Mouse (Mus musculus): ENCODE measurements around the gene Uhrf1.

The Uhrf1 gene

GRCm38 (mm10) chr17:56276643-56277566 is 26.2 kb upstream of the Uhrf1 start, which contains the start of gene Ticam1:
TSS of gene Ticam1 (minus strand) at chr17:56276786.
- peak; percentile 69 for DNase-seq

- no peak for DNase-seq
Observed at GRCm38 (mm10) chr17:56277567-56277893, 25.6 kb upstream of the Uhrf1 start.

GRCm38 (mm10) chr17:56278340-56278739 is 24.8 kb upstream of the Uhrf1 start:
- no peak for DNase-seq

- no peak for DNase-seq
Observed at GRCm38 (mm10) chr17:56279481-56280155, 23.5 kb upstream of the Uhrf1 start.

GRCm38 (mm10) chr17:56281193-56281592 is 21.9 kb upstream of the Uhrf1 start:
- DNase-seq: no peak

DNA sequence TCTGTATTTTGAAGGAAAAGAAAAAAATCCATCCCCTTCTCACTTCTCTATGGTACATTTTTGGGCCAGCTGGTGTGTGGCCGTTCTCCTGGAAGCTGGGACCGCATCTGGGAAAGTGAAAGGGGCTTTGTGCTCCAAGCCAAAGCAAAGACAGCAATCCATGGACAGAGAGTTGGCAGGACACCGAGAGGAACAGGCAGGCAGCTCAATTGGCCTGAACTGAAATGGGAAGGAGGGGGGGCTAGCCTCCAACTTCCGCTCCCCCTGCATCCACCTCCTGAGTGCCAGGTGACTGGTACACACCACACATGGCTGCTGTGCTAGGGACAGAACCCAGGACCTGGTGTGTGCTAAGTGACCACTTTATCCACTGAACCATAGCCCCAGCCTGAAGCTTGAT is 20.3 kb upstream of the Uhrf1 start:
- no peak for DNase-seq

DNA sequence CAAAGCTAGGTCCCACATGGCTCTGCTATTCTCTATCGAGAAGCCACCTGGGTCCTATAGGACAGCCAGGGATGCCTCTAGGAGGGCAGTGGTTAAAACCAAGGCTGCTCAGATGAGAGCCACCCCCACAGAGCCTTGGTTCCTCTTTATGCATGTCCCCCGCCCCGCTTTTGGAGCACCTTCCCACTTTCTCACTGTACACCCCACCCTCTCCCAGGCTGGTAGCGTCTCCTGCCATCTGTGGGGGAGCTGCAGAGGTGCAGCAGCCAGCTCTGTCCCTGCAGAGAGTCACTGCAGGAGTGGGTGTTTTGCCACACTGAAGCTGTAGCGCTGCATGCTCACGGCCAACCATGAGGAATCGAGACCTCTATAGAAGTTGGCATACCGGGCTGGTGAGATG is 19.8 kb upstream of the Uhrf1 start:
- no peak for DNase-seq

- no peak for DNase-seq
Observed at GRCm38 (mm10) chr17:56285995-56286394, 17.1 kb upstream of the Uhrf1 start.

DNA sequence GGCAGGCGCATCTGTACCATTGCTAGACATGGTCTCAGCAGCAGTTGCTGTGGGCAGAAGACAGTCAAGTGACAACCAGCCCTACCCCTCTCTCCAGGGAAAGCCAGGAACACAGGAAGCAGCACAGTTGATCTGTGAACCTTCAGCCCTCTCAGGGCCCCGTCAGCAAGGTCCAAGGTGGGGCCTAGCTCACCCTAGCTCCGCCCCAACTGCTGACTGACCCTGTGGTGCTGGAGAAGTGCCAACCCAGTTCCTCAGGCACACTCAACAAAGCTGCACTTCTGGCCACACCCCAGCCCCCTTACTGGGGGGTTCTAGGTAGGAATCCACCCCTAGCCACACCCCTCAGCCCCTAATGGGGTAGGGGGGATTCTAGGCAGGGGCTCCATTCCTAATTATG is 15.3 kb upstream of the Uhrf1 start:
- no peak for DNase-seq

DNA sequence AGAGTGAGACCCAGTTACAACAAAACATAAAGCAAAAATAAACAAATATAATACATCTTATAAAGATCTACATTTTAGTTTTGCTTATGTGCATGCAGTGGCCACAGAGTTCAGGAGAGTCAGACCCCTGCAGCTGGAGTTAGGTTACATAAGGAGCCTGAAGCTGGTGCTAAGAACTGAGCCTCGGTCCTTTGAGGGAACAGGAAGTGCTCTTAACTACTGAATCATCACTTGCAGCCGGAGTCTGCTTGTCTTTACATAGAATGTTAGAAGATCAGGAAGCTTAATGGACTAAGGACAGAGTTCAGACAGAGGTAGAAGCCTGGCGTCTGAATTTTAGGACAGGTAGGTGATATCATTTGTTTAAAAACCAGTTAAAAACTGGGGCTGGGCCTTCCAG is 14.3 kb upstream of the Uhrf1 start:
- DNase-seq: no peak

- DNase-seq: peak; percentile 69
Observed at GRCm38 (mm10) chr17:56289371-56290331, 13.5 kb upstream of the Uhrf1 start.

GRCm38 (mm10) chr17:56290388-56291170 is 12.5 kb upstream of the Uhrf1 start:
- peak; percentile 99 for DNase-seq

GRCm38 (mm10) chr17:56291171-56291511 is 12.0 kb upstream of the Uhrf1 start:
- DNase-seq: peak; percentile 98

DNA sequence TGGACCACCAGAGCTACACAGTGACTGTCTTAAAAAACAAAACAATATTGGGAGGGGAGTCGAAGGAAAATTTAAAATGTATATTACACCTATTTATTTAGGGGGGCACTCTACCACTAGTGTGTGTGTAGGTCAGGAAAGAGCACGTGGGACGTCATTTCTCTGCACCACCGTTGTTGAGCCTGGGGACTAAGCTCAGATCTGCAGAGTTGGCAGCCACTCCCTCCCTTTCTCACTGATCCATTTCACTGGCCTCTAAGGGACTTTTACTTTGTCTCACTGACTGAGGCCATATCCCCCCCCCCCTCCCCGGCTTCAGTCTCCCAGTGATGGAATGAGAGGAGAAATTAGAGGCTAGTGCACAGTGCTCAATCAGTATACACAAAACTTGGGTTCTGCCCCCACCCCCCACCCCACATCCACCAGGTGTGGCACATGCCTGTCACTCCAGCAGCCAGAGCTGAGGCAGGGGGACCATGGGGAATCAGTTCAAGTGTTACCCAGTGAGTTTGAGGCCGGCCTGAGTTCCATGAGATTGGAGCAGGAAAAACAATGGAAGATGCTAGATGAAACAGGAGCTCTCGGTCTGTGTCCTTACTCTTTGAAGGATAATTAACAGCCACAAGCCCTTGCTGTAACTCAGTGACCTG is 11.2 kb upstream of the Uhrf1 start:
- peak; percentile 70 for DNase-seq

DNA sequence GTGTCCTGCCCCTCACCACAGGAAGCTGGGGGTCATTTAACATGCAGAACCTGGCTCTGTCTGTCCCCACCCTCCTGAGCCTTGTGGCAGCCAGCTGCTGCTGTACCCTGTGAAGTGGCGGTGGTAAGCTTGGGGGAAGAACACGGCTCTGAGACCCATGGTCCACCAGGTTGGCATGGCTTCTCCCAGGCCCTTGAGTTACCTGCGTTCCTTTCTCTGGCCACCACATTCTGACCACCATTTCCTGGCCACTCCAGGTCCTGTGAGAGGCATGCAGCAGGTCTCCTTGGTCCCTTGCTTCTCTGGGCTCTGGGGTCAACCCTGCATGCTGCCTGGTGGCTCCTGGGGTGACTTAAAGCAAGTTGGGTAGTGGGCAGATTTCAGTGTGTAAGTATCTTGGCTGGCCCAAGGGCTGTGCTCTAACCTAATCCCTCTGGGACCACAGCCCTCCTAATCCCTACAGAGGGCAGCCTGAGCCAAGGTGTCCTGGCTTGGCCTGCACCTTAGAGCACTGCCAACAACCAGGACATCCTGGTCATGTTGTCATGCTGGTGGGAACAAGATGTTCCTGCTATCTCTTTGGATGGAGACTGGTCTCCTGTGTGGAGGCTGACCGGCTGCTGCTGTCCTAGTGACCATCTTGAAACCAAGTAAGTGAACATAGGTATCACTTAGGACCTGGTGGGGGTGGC is 10.4 kb upstream of the Uhrf1 start, which contains the start of gene Plin3:
Gene Plin3, minus strand, starts transcription at position 343 of the 692 bp plus-strand sequence.
- peak; percentile 67 for DNase-seq

DNA sequence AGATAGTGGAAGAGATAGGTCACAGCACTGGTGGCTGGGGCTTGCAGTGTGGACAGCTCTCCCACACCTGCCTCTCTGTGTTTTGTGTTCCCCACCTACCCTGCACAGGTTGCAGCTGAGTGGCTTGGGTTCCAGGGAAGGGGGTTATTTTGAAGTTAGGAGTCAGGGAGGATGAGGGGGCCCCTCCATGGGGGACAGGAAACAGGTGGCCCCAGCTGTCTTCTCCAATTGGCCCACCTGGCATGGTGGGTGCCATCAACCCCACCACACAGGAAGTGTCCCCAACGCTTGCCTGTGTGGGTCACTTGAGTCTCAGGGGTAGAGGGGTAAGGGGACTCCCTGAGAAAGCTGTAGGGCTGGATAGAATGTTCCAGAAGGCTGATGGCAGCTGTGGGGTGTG is 9.8 kb upstream of the Uhrf1 start:
- peak; percentile 82 for DNase-seq

GRCm38 (mm10) chr17:56294241-56294640 is 8.9 kb upstream of the Uhrf1 start:
- DNase-seq: peak; percentile 54

DNA sequence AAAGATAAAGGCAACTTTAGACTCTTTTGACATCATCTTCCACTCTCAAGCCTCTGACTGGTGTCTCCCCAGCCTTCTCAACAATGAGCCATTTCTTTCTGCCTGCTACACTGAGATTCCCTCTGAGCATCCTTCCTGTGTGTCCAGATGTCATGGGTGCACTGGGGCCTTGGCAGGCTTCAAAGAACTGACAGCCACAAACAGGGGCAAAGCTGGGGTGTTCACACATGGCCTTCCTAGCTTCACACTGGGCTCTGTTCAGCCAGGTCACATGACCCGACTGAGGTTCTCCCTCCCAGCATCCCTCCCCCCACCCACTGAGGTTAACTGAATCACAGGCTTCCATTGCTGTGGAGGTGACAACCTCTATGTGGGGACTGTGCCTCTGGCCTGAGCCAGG is 6.9 kb upstream of the Uhrf1 start:
- peak; percentile 47 for DNase-seq

DNA sequence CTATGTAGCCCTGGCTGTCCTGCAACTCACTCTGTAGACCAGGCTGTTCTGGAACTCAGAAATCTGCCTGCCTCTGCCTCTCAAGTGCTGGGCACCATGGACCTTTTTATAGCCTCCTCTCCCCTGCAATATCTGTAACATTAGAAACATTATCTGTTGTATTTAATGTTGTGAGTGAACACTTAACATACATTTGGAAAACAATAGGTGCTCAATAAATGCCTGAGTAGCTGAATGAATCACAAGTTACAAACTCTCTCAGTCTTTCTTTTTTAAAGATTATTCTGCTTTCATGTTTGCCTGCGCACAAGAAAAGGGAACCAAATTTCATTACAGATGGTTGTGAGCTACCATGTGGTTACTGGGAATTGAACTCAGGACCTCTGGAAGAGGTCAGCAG is 4.9 kb upstream of the Uhrf1 start:
- no peak for DNase-seq

DNA sequence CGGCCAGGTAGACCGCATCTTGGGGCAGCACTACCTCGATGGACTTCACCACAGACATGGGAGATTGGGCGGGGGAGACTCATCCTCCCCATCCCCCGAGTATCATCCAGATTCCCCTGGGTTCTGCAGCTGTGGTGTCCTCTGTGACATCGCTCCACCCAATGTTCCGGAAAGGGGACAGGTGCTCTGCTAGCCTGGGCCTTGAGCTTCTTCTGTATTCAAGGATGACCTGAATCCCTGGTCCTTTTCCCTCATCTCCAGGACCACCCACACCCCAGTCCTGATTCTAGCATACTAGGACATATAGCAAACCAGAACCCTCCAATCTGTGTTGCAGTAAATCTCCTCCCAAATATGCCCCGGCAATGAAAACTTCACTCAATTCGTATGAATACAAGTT is 2.9 kb upstream of the Uhrf1 start, which contains the start of gene Arrdc5:
Gene Arrdc5, minus strand, starts transcription at position 101 of the 400 bp plus-strand sequence.
- no peak for DNase-seq

Measured in thymus, postnatal 4 days (tissue).